Mouse (Mus musculus): ENCODE measurements around the gene Bscl2. TPM values are rescaled to one million over a fixed set of nuclear protein-coding genes. Genes with fewer than 3 reads are reported as not detected.
A peak's percentile ranks its signal among the peaks of the same experiment; 100 is the strongest.

Bscl2 gene
- total RNA-seq, 1 experiment = 62.6 TPM

DNA sequence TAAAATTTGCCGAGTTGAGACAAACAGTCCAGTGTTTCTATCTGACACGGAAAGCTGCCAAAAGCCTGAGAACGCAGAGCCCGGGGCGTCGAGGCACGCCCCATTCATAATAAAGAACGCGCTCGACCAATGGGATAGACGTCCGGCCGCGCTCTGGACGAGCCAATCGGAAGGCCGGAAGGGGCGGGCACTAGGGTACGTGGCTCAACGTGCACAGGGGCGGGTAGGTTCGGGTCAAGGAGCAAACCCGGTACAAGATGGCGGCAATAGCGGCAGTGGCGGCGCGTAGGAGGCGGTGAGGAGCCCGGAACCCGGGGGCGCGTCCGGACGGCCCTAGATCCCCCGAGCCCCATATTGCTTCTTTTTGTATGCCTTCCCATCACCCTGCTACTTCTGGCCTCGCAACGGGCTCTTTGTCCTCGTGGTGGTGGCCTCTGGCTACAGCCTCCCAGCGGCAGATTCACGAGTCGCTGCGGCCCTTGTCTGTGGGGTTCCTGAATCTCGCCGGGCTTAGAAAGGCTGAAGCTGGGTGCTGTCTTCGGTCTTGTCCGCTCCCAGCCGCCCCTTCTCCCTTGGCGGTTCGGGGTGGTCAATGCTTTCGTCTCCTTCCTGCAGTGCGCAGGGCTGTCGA, 60.7 kb downstream of the Bscl2 start, which contains the start of gene Ganab:
Gene Ganab (plus strand): TSS at position 207 of the 631 bp plus-strand sequence.
- peak within 1 kb of the TSS; percentile 91 for H3K27ac ChIP-seq (ENCODE audit: insufficient read depth, low read depth, low read length, poor library complexity, severe bottlenecking)
- peak within 1 kb of the TSS; percentile 96 to 100 for H3K4me3 ChIP-seq (ENCODE audit: insufficient read depth in 1 of 2, low read depth in 1 of 2, low read length in 2 of 2, poor library complexity in 1 of 2, severe bottlenecking in 1 of 2)
- peaks cover 2 to 4% of the 10 kb centered on the region in 2 experiments; a peak in 1 of 4 replicates for H3K4me1 ChIP-seq (ENCODE audit: control insufficient read depth in 2 of 2, insufficient read depth in 2 of 2, low read length in 2 of 2, poor library complexity in 1 of 2)
- peak within 1 kb of the TSS; percentile 91 for H3K9ac ChIP-seq (ENCODE audit: insufficient read depth, low read depth, low read length, poor library complexity, severe bottlenecking)
- in situ Hi-C loops (cut with MboI; ENCODE audit: low sequenced_read_pairs in 2 of 2, unreplicated experiment in 2 of 2) = no loop called here
- TF ChIP-seq CHD2 (IDR thresholded peaks at IDR 0.05; ENCODE audit: low read depth, low read length) (no peak), MAFK (IDR thresholded peaks at IDR 0.05; ENCODE audit: insufficient read depth, low read depth, low read length) (no peak), HCFC1 (IDR thresholded peaks at IDR 0.05; ENCODE audit: borderline replicate concordance, insufficient read depth, low read length) (peak; percentile 54; the same call in 1 of the 2 replicates), ZC3H11A (IDR thresholded peaks at IDR 0.05; ENCODE audit: borderline replicate concordance, low read depth, low read length) (no peak), ZNF384 (IDR thresholded peaks at IDR 0.05; ENCODE audit: low read depth, low read length) (no peak)
- peak; percentile 95 for DNase-seq (ENCODE audit: low read depth, low spot score)
- no peaks in the 10 kb centered on the region for H3K9me3 ChIP-seq (ENCODE audit: control insufficient read depth, insufficient read depth, low read depth, low read length)
- peaks cover 21% of the 10 kb centered on the region for H3K36me3 ChIP-seq (ENCODE audit: control insufficient read depth, insufficient read depth, low read length, poor library complexity, severe bottlenecking)

Other genes with a start within 250 kb of the Bscl2 start
- gene Slc22a8, start 246.2 kb upstream of the Bscl2 start, total RNA-seq (2012; rRNA removed) = not detected in 2 replicates
- not detected in 2 replicates for gene Slc22a6, start 219.4 kb upstream of the Bscl2 start, total RNA-seq (2012; rRNA removed)
- 0.04 and 0.11 TPM in 2 replicates for gene Chrm1, start 173.7 kb upstream of the Bscl2 start, total RNA-seq (2012; rRNA removed)
- gene Slc3a2, start 114.1 kb upstream of the Bscl2 start, total RNA-seq (2012; rRNA removed) = 354 and 566 TPM in 2 replicates
- 173 and 180 TPM in 2 replicates for gene Wdr74, start 101.6 kb upstream of the Bscl2 start, total RNA-seq (2012; rRNA removed)
- 8.5 and 8.9 TPM in 2 replicates for gene 1700092M07Rik, start 96.7 kb upstream of the Bscl2 start, total RNA-seq (2012; rRNA removed)
- 66.3 and 73.2 TPM in 2 replicates for gene Stx5a, start 96.1 kb upstream of the Bscl2 start, total RNA-seq (2012; rRNA removed)
- 99.5 and 101 TPM in 2 replicates for gene Nxf1, start 80.4 kb upstream of the Bscl2 start, total RNA-seq (2012; rRNA removed)
- gene Tmem223, start 66.5 kb upstream of the Bscl2 start, total RNA-seq (2012; rRNA removed) = 77.3 and 125 TPM in 2 replicates
- gene Tmem179b, start 63.0 kb upstream of the Bscl2 start, total RNA-seq (2012; rRNA removed) = 45.9 and 51.2 TPM in 2 replicates
- 28.6 and 29.4 TPM in 2 replicates for gene Taf6l, start 51.0 kb upstream of the Bscl2 start, total RNA-seq (2012; rRNA removed)
- 113 and 144 TPM in 2 replicates for gene Polr2g, start 38.9 kb upstream of the Bscl2 start, total RNA-seq (2012; rRNA removed)
- gene Zbtb3, start 34.9 kb upstream of the Bscl2 start, total RNA-seq (2012; rRNA removed) = 3.4 TPM in 2 replicates
- gene Ttc9c, start 18.1 kb upstream of the Bscl2 start, total RNA-seq (2012; rRNA removed) = 42.6 and 47.5 TPM in 2 replicates
- 37.5 and 48.5 TPM in 2 replicates for gene Hnrnpul2, start 17.5 kb upstream of the Bscl2 start, total RNA-seq (2012; rRNA removed)
- 1.4 and 2.7 TPM in 2 replicates for gene AC129217.1, start 7.7 kb upstream of the Bscl2 start, total RNA-seq (2012; rRNA removed)
- 4.5 TPM in 2 replicates for gene Gng3, start 1.7 kb downstream of the Bscl2 start, total RNA-seq (2012; rRNA removed)
- gene Lrrn4cl, start 13.3 kb downstream of the Bscl2 start, total RNA-seq (2012; rRNA removed) = 1.3 and 2.4 TPM in 2 replicates
- gene Ubxn1, start 34.0 kb downstream of the Bscl2 start, total RNA-seq (2012; rRNA removed) = 207 and 220 TPM in 2 replicates
- gene Uqcc3, start 43.5 kb downstream of the Bscl2 start, total RNA-seq (2012; rRNA removed) = 75.3 and 83.4 TPM in 2 replicates
- gene Lbhd1, start 46.3 kb downstream of the Bscl2 start, total RNA-seq (2012; rRNA removed) = 11.0 and 14.3 TPM in 2 replicates
- gene Gm49403, start 46.5 kb downstream of the Bscl2 start, total RNA-seq (2012; rRNA removed) = not detected in 2 replicates
- gene 1810009A15Rik, start 51.4 kb downstream of the Bscl2 start, total RNA-seq (2012; rRNA removed) = 146 and 214 TPM in 2 replicates
- not detected in 2 replicates for gene Gm49416, start 51.5 kb downstream of the Bscl2 start, total RNA-seq (2012; rRNA removed)
- gene Ints5, start 55.5 kb downstream of the Bscl2 start, total RNA-seq (2012; rRNA removed) = 54.0 and 59.3 TPM in 2 replicates
- gene Ganab, start 60.6 kb downstream of the Bscl2 start, total RNA-seq (2012; rRNA removed) = 321 and 436 TPM in 2 replicates
- gene B3gat3, start 82.9 kb downstream of the Bscl2 start, total RNA-seq (2012; rRNA removed) = 30.4 and 36.8 TPM in 2 replicates
- 3.6 and 4.0 TPM in 2 replicates for gene Rom1, start 91.9 kb downstream of the Bscl2 start, total RNA-seq (2012; rRNA removed)
- 20.6 and 22.2 TPM in 2 replicates for gene Eml3, start 92.1 kb downstream of the Bscl2 start, total RNA-seq (2012; rRNA removed)
- gene Mta2, start 104.4 kb downstream of the Bscl2 start, total RNA-seq (2012; rRNA removed) = 89.8 and 92.9 TPM in 2 replicates
- 42.6 and 49.6 TPM in 2 replicates for gene Tut1, start 116.4 kb downstream of the Bscl2 start, total RNA-seq (2012; rRNA removed)
- 1,417 and 1,811 TPM in 2 replicates for gene Eef1g, start 129.6 kb downstream of the Bscl2 start, total RNA-seq (2012; rRNA removed)
- gene Ahnak, start 151.8 kb downstream of the Bscl2 start, total RNA-seq (2012; rRNA removed) = 102 and 155 TPM in 2 replicates